Mouse (Mus musculus) lung, postnatal 0 days (tissue): ENCODE results near the gene Capn10. TPM values are rescaled to one million over a fixed set of nuclear protein-coding genes. Genes with fewer than 3 reads are reported as not detected.
A peak's percentile ranks its signal among the peaks of the same experiment; 100 is the strongest.
"Not testable (repeated sequence)": the region's sequence is repeated elsewhere in the genome, so short reads cannot be mapped to it uniquely, and the experiment has no call there.

Experiments
- ATAC-seq: fragments of 200-750 bp; cut with Nextera tagmentation; 2 replicates; pipeline ENCODE4 v1.8.0; 2017; ENCODE audit warnings: moderate library complexity
- DNase-seq: peaks from one replicate; pipeline ENCODE4 v3.0.0-alpha.2; 2016; ENCODE audit warnings: low spot score
- H3K27ac ChIP-seq: fragments of 300-500 bp; sonication (generic); 2 replicates; pipeline ENCODE4 v1.5.1; 2014; ENCODE audit warnings: antibody characterized with exemption, mild to moderate bottlenecking, low read length, mixed read lengths
- H3K27me3 ChIP-seq: fragments of 300-500 bp; sonication (generic); replicated peaks from 2 replicates; pipeline ENCODE4 v1.6.1; 2014; ENCODE audit warnings: low read length, mixed read lengths; ENCODE audit not compliant: insufficient read depth
- H3K36me3 ChIP-seq: fragments of 300-500 bp; sonication (generic); 2 replicates; pipeline ENCODE4 v1.6.1; 2014; ENCODE audit warnings: low read length, mixed read lengths; ENCODE audit not compliant: insufficient read depth
- H3K4me1 ChIP-seq: fragments of 300-500 bp; sonication (generic); 2 replicates; pipeline ENCODE4 v1.6.1; 2014; ENCODE audit warnings: antibody characterized with exemption, low read depth, low read length, mixed read lengths; ENCODE audit not compliant: insufficient read depth
- H3K4me2 ChIP-seq: fragments of 300-500 bp; sonication (generic); replicated peaks from 2 replicates; pipeline ENCODE4 v1.6.1; 2014; ENCODE audit warnings: low read depth, mild to moderate bottlenecking, low read length, moderate library complexity, mixed read lengths
- H3K4me3 ChIP-seq: fragments of 300-500 bp; sonication (generic); 2 replicates; pipeline ENCODE4 v1.5.1; 2014; ENCODE audit warnings: low read depth, low read length
- H3K9ac ChIP-seq: fragments of 300-500 bp; sonication (generic); replicated peaks from 2 replicates; pipeline ENCODE4 v1.6.1; 2014; ENCODE audit warnings: low read depth, mild to moderate bottlenecking
- H3K9me3 ChIP-seq: fragments of 300-500 bp; sonication (generic); 2 replicates; pipeline ENCODE4 v1.6.1; 2016; ENCODE audit warnings: low read length, mixed read lengths
- CTCF ChIP-seq: IDR thresholded peaks from 2 replicates; pipeline ENCODE4 v1.5.1; 2016; ENCODE audit warnings: antibody characterized with exemption, mild to moderate bottlenecking
- EP300 ChIP-seq: IDR thresholded peaks from 2 replicates; pipeline ENCODE4 v1.6.1; 2016; ENCODE audit warnings: antibody characterized with exemption, mild to moderate bottlenecking, control low read depth
- WGBS: fragments of 180-500 bp; shearing (Covaris S2); extraction: QIAGEN DNeasy Blood & Tissue Kit; methylation state at CpG from one replicate; pipeline ENCODE4 v1.1.7; 2014; 5-methylcytosine and 5-hydroxymethylcytosine counted together
- polyA plus RNA-seq: library from polyadenylated mRNA; unstranded; fragments of >200 nt; fragmentation: Nextera tagmentation; extraction: Ambion mirVana; gene quantifications from 2 replicates; pipeline ENCODE4 v1.2.1, GENCODE M21; 2015

The Capn10 gene
- polyA plus RNA-seq, 1 experiment from 2014 or later: 16.6 TPM

DNA sequence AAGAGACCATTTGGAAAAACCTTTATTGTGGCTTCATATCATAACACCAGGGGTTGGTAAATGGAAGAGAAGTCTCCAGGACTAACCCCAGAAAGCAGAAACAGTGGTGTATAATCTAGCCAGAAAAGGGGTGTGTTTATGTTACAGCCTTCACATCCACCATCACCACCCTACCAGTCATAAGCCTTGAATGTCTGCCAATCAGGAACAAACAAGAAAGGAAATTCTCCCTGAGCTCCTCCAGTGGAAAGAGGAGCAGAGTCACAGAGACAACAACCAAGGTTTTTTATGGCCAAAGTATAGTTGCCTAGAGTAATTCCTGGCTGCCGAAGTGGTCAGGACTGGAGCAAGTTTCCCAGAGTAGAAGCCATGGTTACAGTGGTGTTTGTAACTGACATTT, 24.8 kb downstream of the Capn10 start:
- Histone ChIP-seq H3K27me3 (no peaks in the 10 kb centered on the region), H3K4me1 (no peaks in the 10 kb centered on the region), H3K4me3 (no peak overlapping the region), H3K27ac (no peak overlapping the region), H3K4me2 (no peak overlapping the region), H3K9me3 (no peaks in the 10 kb centered on the region), H3K9ac (no peak overlapping the region), H3K36me3 (no peaks in the 10 kb centered on the region)
- WGBS: 55% methylated on average over 1 of the region's 1 CpGs
- ATAC-seq: no peak
- no peak for DNase-seq
- TF ChIP-seq CTCF (no peak), EP300 (no peak)

DNA sequence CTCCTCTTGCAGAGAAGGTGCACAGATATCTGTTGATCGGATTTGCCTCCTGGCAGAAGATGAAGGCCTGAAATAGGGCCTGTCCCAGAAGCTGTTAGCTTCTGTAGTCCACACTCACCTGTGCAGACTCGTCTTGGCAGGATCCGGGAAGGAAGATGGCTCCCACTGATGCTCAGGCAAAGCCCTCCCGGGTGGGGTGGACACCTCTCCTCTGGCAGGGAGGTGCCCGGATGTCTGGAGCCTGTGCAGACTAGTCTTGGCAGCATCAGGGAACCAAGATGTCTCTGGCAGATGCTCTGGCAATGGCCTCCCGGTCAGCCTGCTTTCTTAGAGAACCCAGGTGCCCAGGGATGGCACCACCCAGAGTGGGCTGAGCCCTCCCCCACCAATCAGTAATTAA, 36.6 kb downstream of the Capn10 start:
- not testable (repeated sequence) for H3K27ac ChIP-seq, H3K36me3 ChIP-seq, H3K4me1 ChIP-seq, H3K4me2 ChIP-seq, H3K27me3 ChIP-seq, DNase-seq, H3K9me3 ChIP-seq, H3K4me3 ChIP-seq, H3K9ac ChIP-seq, ATAC-seq
- WGBS: 88% methylated on average over 6 of the region's 6 CpGs

DNA sequence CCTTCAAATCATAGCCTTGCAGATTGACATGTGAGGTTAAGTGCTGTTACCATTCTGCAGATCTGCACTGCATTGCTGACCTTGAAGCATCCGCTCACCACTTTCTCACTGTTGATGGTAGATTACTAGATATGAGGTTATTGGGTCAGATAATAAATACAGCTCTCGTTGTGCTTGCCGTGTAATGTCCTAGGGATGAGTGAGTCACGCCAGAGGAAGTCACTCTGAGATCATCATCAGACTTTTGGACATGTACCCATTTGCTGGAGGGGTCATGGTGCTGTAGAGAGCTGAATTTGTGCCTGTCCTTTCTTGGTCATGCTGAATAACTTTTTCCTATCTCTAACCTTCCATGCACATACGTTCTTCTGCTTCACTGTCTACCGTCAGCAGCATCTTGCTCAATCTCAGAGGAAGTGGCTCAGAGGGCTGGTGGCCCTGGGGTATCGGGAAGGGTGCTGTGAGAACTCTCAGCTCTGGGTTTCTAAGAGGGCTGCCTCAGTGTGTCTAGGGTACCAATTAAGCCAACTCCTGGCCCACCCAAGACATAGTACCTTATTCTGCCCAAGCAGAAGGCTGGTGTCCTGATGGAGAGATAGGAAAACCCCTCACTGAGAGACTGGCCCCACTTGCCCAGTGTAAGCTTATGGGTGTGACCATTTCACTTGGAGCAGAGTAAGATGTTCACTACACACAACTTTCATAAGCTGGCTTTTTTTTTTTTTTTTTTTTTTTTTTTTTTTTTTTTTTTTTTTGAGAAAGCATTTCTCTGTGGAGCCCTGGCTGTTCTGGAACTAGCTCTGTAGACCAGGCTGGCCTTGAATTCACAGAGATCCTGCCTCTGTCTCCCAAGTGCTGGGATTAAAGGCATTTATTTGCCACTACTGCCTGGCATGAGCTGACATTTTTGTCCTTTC, 38.0 kb downstream of the Capn10 start:
- Histone ChIP-seq H3K4me3 (no peak overlapping the region), H3K27me3 (no peaks in the 10 kb centered on the region), H3K9me3 (no peaks in the 10 kb centered on the region), H3K27ac (peak overlapping the region; percentile 20; the same call in 1 of the 2 replicates), H3K4me2 (no peak overlapping the region), H3K36me3 (no peaks in the 10 kb centered on the region), H3K4me1 (peaks cover 5% of the 10 kb centered on the region; the same call in 1 of the 2 replicates), H3K9ac (no peak overlapping the region)
- DNase-seq (no peak), ATAC-seq (no peak)
- WGBS: 69% methylated on average over 7 of the region's 7 CpGs
- no peak for TF ChIP-seq CTCF
- TF ChIP-seq EP300: no peak

DNA sequence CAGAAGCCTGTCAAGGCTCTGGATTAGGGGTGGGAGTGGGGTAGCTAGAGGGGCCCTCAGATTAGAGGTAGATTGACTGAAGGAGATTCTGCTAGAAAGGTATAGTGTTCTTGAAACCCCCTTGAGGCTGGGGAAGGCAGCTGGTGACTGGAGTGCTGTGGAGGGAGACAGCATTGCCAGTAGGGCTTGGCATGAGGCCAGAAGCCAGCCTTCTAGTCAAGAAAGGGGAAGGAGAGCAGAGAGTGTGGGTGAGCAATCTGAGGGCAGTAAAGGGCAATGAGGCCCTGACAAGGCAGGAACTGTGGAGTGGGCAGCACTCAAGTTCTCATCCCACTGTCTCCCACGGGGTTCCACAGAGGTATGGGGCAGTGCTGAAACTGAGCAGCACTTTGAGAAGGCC, 38.7 kb downstream of the Capn10 start:
- DNase-seq (peak; percentile 82), ATAC-seq (peak; percentile 65)
- Histone ChIP-seq H3K36me3 (no peaks in the 10 kb centered on the region), H3K9ac (no peak overlapping the region), H3K9me3 (no peaks in the 10 kb centered on the region), H3K4me3 (no peak overlapping the region), H3K27me3 (no peaks in the 10 kb centered on the region), H3K4me1 (peaks cover 5% of the 10 kb centered on the region; the same call in 1 of the 2 replicates), H3K4me2 (no peak overlapping the region), H3K27ac (peak overlapping the region; percentile 20; the same call in 1 of the 2 replicates)
- 31% methylated on average over 1 of the region's 1 CpGs for WGBS
- peak; percentile 21; the same call in 1 of the 2 replicates for TF ChIP-seq CTCF
- no peak for TF ChIP-seq EP300

DNA sequence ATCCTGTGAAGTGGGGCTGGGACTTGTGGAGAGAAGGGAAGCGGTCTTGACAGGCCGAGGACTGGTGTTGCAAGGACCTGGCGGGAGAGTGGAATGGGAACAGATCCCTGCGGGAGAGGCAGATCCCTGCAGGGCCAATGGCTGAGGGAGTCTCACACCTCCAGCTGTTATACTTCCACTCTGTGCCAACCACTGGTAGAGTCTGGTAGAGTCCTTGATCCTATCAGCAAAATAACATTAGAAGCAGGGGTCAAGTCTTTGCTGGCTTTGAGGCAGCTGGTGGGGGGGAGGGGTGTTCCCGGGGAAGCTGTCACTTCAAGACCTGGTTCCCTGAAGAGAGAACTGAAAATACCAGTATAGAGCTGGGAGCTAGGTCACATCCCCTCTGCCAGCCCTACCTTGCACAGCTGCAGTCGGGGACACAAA, 42.0 kb downstream of the Capn10 start:
- peak; percentile 84 for ATAC-seq
- Histone ChIP-seq H3K9me3 (no peaks in the 10 kb centered on the region), H3K4me1 (peaks cover 15% of the 10 kb centered on the region; the same call in 1 of the 2 replicates), H3K27me3 (no peaks in the 10 kb centered on the region), H3K9ac (no peak overlapping the region), H3K36me3 (no peaks in the 10 kb centered on the region), H3K4me3 (no peak overlapping the region), H3K27ac (peak overlapping the region; percentile 63), H3K4me2 (no peak overlapping the region)
- 13% methylated on average over 6 of the region's 6 CpGs for WGBS
- no peak for TF ChIP-seq CTCF
- DNase-seq: peak; percentile 88

DNA sequence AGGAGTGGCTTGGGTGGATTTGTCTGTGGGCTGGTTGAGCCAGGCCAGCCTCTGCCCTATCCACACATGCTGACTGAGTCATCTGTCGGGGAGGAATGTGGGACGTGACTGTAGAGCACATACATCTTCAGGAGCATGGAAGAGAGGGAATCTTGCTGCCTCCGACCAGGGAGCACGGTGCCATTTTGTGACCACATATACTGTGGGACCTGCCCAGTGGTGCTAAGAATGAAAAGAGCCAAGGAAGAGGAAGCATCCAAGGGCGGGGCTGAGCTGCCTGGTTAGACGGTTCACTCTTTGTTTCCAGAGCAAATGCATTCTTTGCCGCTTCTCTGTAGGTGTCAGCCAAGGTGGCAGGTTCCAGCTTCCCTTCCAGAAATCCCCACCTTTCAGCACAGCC, 44.5 kb downstream of the Capn10 start:
- Histone ChIP-seq H3K4me1 (peaks cover 15% of the 10 kb centered on the region; the same call in 1 of the 2 replicates), H3K36me3 (no peaks in the 10 kb centered on the region), H3K27me3 (no peaks in the 10 kb centered on the region), H3K9me3 (no peaks in the 10 kb centered on the region), H3K9ac (no peak overlapping the region), H3K27ac (no peak overlapping the region), H3K4me3 (no peak overlapping the region), H3K4me2 (peak overlapping the region; percentile 33)
- no peak for ATAC-seq
- TF ChIP-seq CTCF (no peak), EP300 (no peak)
- 27% methylated on average over 7 of the region's 7 CpGs for WGBS
- peak; percentile 39 for DNase-seq
